Mouse (Mus musculus) E14TG2a.4 (cell line): ENCODE data around the gene Ripor3.
"Not testable (repeated sequence)": the region's sequence is repeated elsewhere in the genome, so short reads cannot be mapped to it uniquely, and the experiment has no call there.

ENCODE experiments used
- CTCF ChIP-seq: conservative IDR thresholded peaks from 2 replicates; pipeline ENCODE4 v1.5.1; 2014; ENCODE audit warnings: low read length
- NANOG ChIP-seq: IDR thresholded peaks from 2 replicates; pipeline ENCODE4 v1.6.1; 2014; ENCODE audit warnings: borderline replicate concordance, low read length, mixed read lengths
- POU5F1 ChIP-seq: IDR thresholded peaks from 2 replicates; pipeline ENCODE4 v1.6.1; 2014; ENCODE audit warnings: low read length, borderline replicate concordance

DNA sequence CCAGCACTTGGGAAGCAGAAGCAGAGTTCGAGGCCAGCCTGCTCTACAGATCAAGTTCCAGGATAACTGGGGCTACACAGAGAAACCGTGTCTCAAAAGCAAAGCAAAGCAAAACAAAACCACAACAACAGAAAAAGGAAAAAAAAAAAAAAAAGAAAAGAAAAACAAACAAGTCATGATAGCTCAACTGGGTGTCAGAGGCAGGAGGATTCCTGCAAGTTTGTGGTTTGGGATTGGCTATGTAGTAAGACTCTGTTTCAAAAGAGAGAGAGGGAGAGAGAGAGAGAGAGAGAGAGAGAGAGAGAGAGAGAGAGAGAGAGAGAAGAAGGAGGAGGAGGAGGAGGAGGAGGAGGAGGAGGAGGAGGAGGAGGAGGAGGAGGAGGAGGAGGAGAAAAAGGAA lies 47.5 kb upstream of the Ripor3 start:
- TF ChIP-seq CTCF, NANOG, POU5F1: not testable (repeated sequence)
